Mouse (Mus musculus): ENCODE measurements around the gene Crb1. TPM values are rescaled to one million over a fixed set of nuclear protein-coding genes. Genes with fewer than 3 reads are reported as not detected.
A peak's percentile ranks its signal among the peaks of the same experiment; 100 is the strongest.
"Not testable (repeated sequence)": the region's sequence is repeated elsewhere in the genome, so short reads cannot be mapped to it uniquely, and the experiment has no call there.

Crb1 gene
- total RNA-seq (2014; fragmentation: Nextera tagmentation) (not detected in 2 replicates), total RNA-seq (2017) (not detected in 2 replicates)

DNA sequence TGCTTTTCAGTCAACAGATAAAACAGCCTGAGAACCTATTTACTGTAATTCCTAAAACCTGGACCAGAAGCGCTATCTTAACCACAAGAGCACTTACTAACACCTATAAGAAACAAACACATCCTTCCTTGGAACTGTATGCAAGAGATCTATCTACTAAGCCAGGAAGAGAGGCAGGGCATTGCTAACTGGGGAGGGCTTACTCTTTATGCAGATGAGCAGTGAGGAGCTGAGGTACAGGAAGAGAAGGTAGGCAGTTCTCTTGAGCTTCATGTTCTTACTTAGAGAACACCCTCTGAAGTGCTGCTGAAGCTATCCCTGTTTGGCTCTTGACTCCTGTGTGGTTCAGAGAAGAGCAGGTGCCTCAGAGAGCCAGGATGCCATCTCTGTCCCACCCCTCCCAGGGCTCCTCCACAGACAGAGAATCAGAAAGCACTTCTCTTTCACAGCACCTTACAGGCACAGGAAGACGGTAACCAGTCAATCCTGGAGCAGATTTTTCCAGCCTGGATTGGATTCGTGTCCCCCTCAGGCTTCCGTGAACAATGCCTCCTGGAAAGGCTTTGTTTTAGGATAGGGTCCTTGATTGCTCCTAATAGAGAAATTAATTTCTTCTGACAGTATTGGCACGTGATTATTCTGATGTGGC lies at the start of gene Crb1:
TSS of gene Crb1 (minus strand) at position 463 of the 649 bp plus-strand sequence.
- no peak for ATAC-seq (replicated peaks; ENCODE audit: poor library complexity, severe bottlenecking)

DNA sequence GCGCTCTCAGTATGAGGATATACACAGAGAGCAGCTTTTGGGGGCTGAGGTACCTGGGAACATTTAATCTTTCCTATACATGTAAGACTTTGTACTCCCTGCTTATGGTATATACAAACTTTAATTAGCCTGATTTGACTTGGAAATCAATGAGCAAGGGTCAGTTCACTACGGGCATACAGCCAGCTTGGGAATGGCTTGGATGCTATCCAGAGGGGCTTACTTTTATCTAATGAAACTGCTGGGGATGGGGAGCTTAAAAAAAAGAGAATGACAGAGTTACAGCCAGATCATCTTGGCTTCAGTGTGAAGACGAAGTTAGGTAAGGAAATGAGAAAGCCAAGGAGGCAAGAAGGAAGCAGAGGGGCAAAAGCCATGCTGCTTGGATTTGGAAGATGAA lies 48.1 kb upstream of the Crb1 start:
- no peak for ATAC-seq (replicated peaks; ENCODE audit: poor library complexity, severe bottlenecking)

DNA sequence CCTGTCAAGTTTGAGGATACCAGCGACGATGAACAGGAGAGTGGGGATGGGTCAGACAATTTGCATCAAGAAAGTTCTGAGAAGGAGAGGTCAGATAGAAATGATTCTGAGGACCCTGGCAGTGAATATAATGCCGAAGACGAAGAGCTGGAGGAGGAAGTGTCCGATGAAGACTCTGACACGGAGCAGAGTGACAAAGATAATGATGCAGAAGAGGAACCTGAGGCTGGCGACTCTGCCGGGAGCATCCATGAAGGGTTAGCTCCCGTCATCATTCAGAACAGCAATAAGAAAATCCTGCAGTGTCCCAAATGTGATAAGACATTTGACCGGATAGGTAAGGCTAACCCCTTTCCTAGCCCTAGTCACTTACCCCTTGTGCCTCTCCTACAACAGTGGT lies 47.0 kb upstream of the Crb1 start:
- peak; percentile 23 for ATAC-seq (replicated peaks; ENCODE audit: poor library complexity, severe bottlenecking)

DNA sequence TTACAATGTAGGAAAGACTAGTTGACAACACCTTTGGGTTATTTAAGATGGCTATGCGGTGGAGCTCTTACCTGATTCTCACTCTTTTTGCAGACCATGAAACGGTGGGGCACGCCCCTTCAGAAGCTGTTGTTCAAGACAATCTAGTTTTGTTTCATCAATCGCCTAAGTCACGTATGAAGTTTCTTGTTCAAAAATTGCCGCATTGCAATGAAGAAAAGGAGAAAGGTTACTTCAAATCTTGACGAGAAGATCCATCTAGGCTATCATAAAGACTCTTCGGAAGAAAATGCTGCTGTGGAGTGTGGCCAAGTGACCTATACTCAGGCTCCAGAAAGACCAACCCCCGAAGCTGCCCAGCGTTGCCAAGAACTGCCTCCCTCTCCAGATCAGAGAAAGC lies 46.0 kb upstream of the Crb1 start:
- ATAC-seq (replicated peaks; ENCODE audit: poor library complexity, severe bottlenecking) = no peak

DNA sequence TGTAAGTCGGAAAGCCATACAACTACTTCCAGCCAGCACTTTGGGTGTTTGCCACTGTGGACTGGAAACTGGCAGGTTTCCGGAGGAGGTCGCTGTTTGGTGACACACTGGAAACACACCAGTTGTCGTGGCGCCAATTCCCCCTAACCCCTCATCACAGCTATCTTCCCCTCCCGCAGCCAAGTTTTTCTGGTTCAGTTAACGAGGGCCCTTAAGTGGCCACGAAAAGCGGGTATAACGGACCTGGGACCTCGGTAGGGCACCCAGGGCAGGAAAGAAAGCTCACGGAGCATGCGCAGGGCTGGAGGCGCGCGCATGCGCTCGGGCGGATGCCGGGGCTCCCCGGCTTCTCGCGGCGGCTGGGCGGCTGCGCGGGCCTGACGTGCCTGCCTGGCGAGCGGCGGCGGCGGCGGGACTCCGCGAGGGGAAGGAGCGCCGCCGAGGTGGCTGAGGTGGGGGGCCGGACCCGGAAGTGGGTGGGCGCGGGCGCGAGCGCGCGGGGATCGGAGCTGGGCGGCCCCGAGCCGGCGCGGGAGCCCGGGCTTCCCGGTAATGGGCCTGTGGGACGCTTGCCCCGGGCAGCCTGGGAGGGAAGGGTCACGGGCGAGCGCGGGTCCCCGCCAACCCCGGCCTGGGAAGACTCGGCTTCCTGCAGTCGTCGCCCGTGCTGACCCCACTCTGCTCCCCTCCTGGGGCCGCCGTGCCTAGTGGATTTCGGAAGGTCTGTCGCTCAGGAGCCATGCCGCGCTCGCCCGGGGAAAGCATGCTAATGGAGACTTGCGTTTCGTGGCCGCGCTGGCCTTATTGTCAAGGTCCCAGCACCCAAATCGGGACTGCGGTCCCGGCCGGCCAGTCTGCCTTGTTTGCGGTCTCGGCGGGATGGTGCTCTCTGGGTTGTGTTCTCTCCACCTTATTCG lies 45.2 kb upstream of the Crb1 start, which contains the start of gene Zbtb41:
TSS of gene Zbtb41 (plus strand) at position 414 of the 917 bp plus-strand sequence.
- ATAC-seq (replicated peaks; ENCODE audit: poor library complexity, severe bottlenecking) = peak; percentile 90

DNA sequence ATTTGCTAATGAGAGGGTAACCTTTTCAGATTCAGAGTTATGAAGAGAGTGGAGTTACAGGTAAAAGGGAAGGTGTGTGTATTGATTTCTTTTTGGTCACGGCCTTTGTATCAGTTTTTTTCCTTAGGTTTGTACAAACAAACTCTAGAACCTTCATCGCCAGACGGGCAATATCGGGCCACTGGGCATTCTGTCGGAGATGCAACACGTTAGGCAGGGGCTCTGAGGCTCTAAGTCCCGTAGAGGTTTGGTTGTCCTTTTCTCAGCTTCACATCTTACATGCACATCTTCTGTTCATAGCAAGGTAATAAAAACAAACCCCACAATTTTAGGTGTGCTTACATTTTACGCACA lies 44.6 kb upstream of the Crb1 start:
- 0 out of 2 replicates have a peak, but pooled peaks have one; percentile 14 for ATAC-seq (replicated peaks; ENCODE audit: poor library complexity, severe bottlenecking)

DNA sequence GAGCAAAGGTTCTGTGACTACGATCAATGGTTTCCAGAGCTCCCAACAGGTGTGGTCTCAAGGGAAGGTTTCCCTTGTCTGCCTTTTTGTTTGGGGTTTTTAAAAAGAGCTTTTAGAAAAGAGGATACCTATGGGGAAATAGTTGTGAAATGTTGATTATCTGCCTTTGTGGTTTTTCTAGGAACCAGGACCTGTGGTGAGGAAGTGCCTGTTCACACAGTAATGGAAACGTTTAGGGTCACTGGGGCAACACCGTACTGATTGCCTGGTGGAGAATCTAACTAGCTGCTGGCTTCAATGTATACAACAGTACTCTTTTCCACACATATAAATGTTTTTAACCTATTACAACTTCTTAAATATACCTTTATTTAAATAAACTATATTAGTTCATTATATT lies 36.6 kb upstream of the Crb1 start:
- peak; percentile 99 for ATAC-seq (replicated peaks; ENCODE audit: poor library complexity, severe bottlenecking)

DNA sequence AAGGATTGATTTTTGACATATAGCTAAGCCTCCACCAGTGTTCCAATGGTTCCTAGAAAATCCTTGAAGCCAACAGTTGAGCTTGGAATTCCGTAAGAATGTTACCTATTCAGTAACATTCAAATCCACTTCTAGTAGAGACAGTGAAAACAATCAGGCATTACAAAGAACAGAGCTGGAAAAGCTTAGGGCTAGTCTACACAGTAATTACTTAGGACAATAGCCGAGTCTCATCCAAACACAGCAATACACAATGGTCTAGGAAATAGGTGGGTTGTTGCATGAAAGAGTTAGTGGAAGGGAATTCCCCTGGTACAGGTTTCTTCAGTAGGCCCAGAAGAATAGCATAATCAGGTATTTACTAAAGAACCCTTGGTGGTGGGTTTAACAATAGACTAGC lies 35.5 kb upstream of the Crb1 start:
- ATAC-seq (replicated peaks; ENCODE audit: poor library complexity, severe bottlenecking) = not testable (repeated sequence)

DNA sequence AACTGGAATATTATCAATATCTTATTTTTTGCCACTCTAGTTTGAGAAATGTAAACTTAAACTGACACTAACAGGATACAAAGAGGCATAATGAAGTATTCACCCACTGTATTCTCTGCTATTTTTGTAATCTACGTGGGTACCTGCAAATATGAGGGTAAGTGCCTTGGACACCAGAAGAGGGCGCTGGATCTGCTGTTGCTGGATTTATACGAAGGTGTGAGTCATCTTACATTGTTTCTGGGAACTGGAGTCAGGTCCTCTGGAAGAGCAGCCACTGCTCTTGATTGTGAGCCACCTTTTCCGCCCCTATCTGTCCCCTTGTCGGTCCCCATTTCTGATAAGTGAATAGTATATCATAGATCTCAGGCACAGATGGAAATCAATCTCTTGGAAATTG lies 30.8 kb upstream of the Crb1 start:
- no peak for ATAC-seq (replicated peaks; ENCODE audit: poor library complexity, severe bottlenecking)

DNA sequence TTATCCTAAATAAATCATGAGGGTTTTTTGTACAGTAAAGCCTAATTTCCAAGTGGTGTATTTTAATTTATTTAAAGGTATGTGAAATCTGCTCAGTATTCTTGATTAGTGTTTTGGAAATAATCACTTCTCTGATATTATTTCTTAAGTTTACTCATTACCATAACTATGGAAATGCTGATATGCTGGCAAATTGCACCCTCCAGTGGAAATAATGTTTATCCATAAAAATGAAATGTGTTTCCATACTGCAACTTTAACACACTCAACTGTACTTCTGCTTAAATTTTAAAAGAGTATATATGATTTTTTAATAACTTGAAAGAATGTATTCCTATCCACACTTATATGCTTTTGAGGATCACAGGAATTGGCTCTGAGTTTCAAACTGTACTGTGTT lies 28.9 kb upstream of the Crb1 start:
- no peak for ATAC-seq (replicated peaks; ENCODE audit: poor library complexity, severe bottlenecking)

DNA sequence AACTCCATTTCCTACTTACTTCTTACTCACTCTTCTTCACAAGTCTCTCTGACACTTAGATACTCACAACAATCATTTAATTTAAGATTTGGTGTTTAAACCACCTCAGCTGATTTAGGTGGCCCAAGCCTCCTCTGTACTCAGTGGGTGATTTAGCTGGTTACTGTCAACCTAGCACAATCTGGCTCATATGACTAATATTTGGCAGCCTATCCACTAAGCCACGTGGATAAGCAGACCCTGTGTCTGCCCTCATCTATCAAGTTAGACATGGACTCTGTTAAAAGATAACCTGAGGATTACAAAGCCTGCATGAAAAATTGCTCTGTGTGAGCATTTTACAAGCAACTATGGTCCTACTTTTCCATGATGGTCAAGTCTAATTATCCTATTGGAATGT lies 19.7 kb upstream of the Crb1 start:
- no peak for ATAC-seq (replicated peaks; ENCODE audit: poor library complexity, severe bottlenecking)

DNA sequence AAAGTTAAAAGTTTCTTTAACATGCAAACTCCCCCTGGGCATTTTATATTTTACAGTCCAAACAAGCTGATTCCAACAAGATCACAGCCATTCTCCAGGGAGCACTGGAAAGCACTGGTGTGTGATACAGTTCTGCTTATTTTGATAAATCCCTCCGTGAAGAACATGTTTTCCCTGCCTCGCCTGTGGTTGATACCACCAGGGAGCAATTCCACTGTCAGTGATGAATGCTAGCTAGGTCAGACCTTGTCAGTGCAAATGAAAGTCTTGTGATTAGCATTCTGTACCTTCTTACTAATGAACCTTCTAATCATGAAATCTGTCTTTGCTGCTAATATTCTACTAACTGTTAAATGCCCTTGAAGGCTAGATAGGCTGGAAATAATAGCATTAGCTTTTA lies 14.8 kb upstream of the Crb1 start:
- no peak for ATAC-seq (replicated peaks; ENCODE audit: poor library complexity, severe bottlenecking)

DNA sequence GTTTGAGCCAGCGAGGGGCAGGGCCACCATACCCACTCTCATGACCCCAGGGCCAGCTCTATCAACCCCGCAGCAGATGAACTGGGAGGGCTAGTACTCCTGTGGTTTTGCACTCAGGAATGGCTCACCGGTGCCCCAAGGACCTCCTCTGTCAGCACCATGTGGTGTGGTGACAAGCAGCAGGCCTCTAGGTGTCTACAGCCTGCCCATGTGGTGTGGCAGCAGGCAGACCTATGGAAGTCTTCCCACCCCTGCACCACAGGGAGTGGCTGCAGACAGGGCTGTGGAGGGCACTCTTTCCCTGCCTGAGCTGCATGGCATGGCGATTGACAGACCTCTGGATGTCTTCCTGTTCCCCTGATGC lies 2.7 kb upstream of the Crb1 start:
- ATAC-seq (replicated peaks; ENCODE audit: poor library complexity, severe bottlenecking) = no peak

DNA sequence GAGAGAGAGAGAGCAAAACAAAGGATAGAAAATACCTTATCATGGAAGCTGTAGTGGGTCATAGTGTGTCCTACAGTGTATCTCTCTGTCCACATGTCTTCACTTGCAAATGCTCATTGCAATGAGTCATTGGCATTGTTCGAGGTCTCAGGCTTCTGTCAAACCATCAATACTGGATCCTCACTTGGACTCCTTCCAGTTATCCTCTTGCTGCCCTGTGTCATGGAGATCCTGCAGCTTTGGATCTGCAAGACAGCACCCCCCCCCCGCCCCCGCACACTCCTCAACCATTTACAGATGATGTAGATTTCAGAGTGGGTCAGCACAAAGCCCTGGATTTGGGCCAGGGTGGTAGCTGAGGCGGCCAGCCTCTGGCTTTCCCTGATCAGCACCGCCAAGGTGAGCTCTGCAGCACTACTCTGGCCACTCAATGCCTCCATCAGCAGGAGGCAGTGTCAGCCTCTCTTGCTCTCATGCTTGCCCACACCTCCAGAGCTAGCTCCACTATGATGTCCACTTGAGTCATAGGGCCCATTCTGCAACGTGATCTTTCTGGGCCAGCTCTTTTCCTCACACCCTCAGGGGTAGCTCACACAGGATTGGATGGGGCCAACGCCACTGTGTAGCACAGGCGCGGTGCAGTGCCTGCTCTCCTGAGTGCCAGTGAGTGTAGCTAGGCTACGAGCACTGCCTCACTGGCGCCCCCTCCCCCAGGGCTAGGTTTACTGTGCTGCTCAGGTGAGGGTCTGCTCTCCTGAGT lies 2.1 kb upstream of the Crb1 start:
- ATAC-seq (replicated peaks; ENCODE audit: poor library complexity, severe bottlenecking) = peak; percentile 12; the same call in 1 of the 2 replicates

DNA sequence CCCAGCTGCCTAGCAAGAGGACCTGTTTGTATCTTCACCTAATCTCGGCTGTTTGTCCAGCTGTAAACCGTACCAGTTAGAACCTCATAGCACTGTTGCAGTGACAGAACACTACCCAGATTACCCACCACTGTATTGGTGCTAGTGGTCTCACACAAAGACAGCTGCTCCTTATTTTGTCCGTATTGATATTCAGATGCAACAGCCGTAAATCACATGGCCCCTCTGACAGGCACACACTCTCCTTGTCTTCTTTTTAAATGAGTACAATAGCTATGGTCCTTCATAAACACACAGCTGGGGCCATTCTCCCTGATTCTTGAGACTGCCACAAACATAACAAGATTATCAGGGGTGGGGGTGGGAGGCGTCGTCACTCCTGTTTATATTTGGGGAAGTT lies 1.0 kb downstream of the Crb1 start:
- no peak for ATAC-seq (replicated peaks; ENCODE audit: poor library complexity, severe bottlenecking)

DNA sequence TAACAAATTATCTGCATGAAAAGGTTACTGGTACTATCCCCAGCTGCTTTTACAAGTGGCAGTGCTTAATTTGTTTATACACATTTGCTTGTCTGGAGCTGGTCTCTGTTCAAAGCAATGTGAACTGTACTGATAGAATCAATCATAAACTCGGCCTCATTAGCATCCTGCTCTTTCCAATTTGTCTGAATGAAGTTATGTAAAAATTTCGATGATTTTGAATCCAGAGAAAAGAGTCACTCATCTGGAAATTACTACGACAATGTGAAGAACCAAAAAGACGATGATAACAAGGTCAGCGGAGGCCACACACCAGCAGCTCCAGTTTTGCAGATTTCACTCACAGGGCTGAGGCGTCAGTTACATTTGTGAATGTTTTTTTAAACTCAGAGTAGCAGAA lies 5.6 kb downstream of the Crb1 start:
- ATAC-seq (replicated peaks; ENCODE audit: poor library complexity, severe bottlenecking) = no peak

DNA sequence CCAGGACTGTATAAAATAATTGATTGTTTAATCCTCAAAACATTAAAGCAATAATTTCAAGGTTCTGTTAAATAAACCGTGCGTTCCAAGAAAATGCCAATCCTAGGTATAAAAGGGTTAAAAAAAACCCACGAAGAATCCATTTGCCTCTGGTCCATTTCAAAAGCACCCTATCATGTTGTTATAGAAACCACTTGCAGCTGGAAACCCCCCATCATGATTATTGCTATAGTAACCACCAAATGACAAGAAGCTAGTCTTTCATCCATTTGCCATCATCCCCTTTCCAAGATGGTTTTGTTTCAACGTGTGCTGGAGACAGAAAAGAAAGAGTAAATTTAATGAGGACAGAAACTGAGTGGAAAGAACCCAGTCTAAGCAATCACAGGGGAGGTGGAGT lies 28.3 kb downstream of the Crb1 start:
- no peak for ATAC-seq (replicated peaks; ENCODE audit: poor library complexity, severe bottlenecking)

DNA sequence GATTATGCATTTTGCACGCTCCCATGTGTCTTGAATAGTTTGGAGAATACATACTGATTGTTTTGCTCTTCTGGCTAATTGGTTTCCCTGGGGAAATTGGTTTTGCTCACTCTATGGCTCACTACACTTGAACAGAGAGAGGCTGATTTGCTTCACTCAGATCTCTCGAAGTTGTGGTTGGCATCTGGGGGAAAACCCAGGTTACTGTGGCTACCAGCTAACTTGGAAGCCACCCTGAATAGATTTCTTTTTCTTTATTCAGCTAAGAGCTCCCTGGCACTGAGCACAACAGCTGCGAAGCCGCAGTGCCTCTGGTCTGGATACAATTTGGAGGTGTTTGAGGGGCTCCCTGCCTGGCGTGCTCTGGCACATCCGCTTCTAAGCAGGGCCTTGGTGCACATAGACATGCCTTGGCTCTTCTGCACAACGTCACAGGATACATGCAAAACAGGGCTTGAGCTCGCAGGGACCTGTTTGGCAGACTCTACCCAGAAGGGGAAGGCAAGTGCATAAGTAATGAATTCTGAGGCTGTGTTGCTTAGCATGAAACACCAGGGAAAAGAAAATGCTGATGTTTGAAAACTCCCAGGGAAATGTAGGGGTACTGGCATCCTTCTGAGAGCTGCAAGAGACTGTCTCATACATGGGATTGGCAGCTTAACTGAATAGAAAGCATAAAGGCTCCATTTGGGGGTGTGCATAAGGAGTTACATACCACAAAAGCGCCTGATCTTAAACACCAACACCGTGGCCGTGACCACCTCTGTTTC lies 30.1 kb downstream of the Crb1 start:
- ATAC-seq (replicated peaks; ENCODE audit: poor library complexity, severe bottlenecking) = no peak

DNA sequence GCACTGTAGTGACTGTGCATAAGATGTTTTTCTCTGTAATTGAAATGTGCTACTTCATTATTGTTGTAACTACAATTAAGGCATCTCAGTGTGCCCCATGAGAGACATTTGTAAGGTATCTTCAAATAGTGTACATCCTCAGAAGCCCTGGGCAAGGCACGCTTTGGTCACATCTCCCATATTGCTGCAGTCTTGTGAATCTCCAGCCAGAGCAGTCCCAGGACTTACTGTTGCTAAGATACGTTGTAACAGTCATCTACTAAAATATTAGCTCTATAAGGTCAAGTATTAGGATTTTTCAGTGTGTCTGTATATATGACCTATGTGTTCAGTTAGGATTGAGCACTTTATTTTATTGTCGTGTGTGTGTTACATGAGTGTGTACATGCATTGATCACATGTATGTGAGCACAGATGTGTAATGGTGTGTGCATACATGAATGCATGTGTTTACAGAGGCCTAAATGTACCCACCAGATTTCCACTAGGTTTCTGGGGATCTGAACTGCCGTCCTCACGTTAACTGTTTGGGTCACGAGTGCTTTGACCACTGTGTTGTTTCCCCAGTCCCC lies 30.8 kb downstream of the Crb1 start:
- ATAC-seq (replicated peaks; ENCODE audit: poor library complexity, severe bottlenecking) = no peak
